Mouse (Mus musculus): Measurements from ENCODE around the gene Tsnaxip1.

GRCm38 (mm10) chr8:105825506-105825905, 2.0 kb upstream of the Tsnaxip1 start:
- TF ChIP-seq POLR2A (IDR thresholded peaks at IDR 0.05; ENCODE audit: insufficient read length, low read depth) (no peak), MYOD1 (IDR thresholded peaks at IDR 0.05; ENCODE audit: control insufficient read depth in 1 of 3, insufficient read length in 2 of 3, low read depth in 2 of 3) (no peak), USF1 (IDR thresholded peaks at IDR 0.05; ENCODE audit: low read depth) (no peak), MAX (IDR thresholded peaks at IDR 0.05; ENCODE audit: low read depth) (no peak), E2F4 (IDR thresholded peaks at IDR 0.05; ENCODE audit: insufficient read depth) (no peak), POLR2AphosphoS2 (IDR thresholded peaks at IDR 0.05; ENCODE audit: insufficient read length, low read depth) (no peak), TCF12 (IDR thresholded peaks at IDR 0.05; ENCODE audit: insufficient read depth, poor library complexity, severe bottlenecking) (no peak), CEBPB (IDR thresholded peaks at IDR 0.05; ENCODE audit: insufficient read depth, poor library complexity, severe bottlenecking) (no peak), MYOG (IDR thresholded peaks at IDR 0.05; ENCODE audit: control insufficient read depth in 1 of 3, insufficient read depth in 1 of 3, insufficient read length in 2 of 3, low read depth in 2 of 3) (no peak), SRF (IDR thresholded peaks at IDR 0.05; ENCODE audit: control insufficient read depth, insufficient read length, low read depth) (no peak)

Data from myocyte (in vitro differentiated cells).